Mouse (Mus musculus): ENCODE data around the gene Glg1.
"Not testable (repeated sequence)": the region's sequence is repeated elsewhere in the genome, so short reads cannot be mapped to it uniquely, and the experiment has no call there.

The Glg1 gene

GRCm38 (mm10) chr8:111250111-111250510 is 8.9 kb downstream of the Glg1 start:
- no peak for DNase-seq (ENCODE audit: low spot score in 2 of 2)

DNA sequence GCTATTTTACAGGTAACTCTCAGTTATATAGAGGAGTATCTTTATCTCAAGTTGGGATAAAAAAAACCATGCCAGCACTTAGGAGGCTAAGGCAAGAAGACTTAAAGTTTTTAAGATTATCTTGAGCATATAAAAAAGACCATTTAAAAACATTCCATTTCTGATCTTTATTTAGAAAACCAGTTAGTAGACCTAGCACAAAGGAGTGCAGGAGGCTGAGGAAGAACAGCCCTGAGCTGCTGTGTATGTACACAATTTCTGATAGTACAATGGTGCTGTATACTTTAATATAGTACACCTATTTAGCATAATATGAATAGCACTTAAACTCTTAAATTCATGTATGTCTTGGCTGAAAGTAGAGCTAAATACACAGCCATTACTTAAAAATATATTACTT is 10.9 kb downstream of the Glg1 start:
- DNase-seq (ENCODE audit: low spot score in 2 of 2) = no peak

GRCm38 (mm10) chr8:111246864-111247263 is 12.2 kb downstream of the Glg1 start:
- not testable (repeated sequence) for DNase-seq (ENCODE audit: low spot score in 2 of 2)

DNA sequence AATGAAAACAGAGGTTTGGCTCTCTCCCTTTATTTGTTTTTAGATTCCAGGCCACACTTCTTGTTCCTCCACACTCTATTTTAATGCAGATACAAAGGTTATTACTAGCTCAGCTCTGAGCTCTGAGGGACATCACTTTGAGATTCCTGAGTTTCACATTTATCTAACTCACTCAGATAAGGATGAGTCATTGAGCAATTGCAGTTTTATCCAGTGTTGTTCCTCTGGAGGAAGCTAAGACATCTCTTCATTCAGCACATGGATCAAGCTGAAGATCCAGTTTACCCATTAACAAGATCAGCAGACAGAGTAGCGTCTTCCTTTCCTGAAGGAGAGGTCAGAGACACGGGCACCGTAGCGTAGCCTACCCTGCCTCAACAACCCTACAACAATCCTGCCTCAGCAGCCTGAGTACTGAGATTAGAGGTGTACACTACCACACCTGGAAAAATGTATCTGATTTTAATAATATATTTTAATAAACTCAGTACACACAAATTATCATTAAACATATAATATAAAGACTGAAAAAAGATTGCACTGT is 12.7 kb downstream of the Glg1 start:
- no peak for DNase-seq (ENCODE audit: low spot score in 2 of 2)

- no peak for DNase-seq (ENCODE audit: low spot score in 2 of 2)
These were observed 21.7 kb downstream of the Glg1 start for GRCm38 (mm10) chr8:111237301-111237700.

DNA sequence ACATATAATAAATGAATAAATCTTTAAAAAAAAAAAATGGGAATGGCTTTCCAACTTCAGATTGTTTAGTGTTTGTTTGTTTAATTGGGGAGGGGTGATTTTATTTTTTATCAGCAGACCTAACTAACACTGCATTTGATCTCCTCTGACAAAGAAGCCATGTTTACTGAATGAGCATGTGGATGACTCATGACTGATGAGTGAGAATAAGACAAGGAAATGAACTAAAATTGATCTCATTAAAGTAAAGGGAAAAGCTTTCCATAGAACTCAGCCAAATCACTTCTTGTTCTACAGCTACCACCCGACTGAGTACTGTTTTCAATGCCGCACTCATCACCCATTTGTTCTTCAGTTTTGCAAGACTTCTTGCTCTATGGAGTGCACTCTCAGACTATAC is 25.3 kb downstream of the Glg1 start:
- no peak for DNase-seq (ENCODE audit: low spot score in 2 of 2)

DNA sequence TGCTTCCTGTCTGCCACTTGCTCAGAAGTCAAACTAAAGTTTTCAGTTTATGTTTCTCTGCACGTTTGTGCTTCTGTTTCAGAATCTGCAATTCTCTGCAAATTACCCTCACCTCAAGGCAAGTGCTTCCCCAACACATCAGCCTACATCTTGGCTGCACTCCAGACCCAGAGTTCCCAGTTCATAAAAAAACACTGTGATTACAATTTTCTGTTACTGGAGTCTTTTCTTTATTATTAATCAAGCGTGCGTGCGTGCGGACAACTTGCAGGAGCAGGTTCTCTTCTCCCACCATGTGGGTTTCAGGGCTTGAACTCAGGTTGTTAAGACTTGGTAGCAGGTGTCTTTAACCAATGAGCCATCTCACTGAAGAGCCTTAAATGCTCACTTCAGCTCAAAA is 34.9 kb downstream of the Glg1 start:
- no peak for DNase-seq (ENCODE audit: low spot score in 2 of 2)

DNA sequence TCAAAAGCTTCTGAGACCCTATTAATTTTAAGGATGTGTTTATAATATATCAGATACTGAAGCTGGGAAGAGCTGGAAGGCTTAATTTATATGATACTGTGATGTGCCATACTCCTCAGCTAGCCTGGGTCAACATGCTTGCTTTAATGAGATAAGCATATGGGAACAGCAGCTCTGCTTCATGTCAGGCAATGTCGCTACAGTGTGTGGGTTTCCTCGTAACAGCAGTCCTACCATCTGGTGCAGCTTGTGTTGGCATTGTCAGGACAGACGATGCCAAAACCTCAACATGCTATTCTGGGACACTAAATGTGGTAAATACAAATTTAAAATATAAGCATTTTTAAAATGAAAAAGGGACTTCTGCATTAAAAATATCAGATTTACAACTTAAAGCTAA is 40.9 kb downstream of the Glg1 start:
- DNase-seq (ENCODE audit: low spot score in 2 of 2) = no peak

DNA sequence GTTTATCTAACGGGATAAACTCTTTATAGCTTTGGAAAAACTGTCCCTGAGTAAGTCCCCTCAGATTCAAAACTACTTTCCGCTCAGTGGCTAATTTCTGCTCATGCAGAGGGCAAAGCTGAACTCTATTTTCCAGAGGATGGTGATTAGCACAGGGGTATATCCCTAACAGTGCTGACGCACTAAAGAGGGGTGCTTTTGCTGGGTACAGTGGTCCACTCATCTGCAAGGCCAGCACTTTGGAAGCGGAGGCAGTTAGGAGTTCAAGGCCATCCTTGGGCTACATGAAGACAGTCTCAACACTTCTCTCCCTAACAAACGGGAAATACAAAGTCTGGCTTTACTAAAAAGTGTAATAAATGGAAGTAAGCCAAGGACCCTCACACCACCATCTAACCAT is 45.6 kb downstream of the Glg1 start:
- no peak for DNase-seq (ENCODE audit: low spot score in 2 of 2)

DNA sequence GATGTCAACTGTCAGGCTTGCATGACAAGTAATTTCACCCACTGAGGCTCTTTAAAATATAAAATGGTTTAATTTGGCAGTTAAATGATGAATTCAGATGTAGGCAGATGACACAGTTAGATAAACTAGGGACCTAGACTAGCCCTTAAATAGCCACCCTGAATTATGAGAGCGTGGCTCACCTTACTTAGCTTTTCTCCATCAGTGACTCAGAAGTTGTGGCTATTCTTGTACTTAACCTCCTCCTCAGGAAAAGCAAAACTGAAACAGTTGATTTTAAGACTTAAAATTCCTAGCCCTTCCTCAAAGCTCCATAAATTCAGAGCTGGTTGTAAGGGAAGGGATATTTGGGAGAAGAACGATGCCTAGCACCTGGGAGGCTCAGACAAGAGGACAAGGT is 47.8 kb downstream of the Glg1 start:
- no peak for DNase-seq (ENCODE audit: low spot score in 2 of 2)

GRCm38 (mm10) chr8:111209874-111210273 is 49.1 kb downstream of the Glg1 start:
- DNase-seq (ENCODE audit: low spot score in 2 of 2) = no peak

GRCm38 (mm10) chr8:111206321-111206720 is 52.7 kb downstream of the Glg1 start:
- no peak for DNase-seq (ENCODE audit: low spot score in 2 of 2)

GRCm38 (mm10) chr8:111205033-111205432 is 54.0 kb downstream of the Glg1 start:
- DNase-seq (ENCODE audit: low spot score in 2 of 2) = no peak

DNA sequence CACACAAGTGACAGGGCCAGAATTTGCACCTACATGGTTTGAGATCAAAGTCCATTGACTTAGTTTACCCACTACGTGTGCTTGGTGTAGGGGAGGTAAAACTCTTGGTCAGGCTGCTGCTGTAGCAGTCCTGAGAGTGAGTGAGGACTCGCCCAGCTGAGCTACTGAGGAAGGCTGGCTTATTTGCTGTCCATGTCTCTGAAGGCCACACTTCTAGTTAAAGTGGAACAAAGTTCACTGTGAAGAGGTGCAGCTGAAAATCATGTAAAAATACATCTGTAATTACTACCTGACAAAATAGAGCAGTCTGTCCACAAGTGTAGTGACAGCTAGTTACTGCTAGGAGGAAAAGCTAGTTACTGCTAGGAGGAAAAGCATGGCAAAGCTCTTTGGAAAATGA is 55.7 kb downstream of the Glg1 start:
- DNase-seq (ENCODE audit: low spot score in 2 of 2) = no peak

- no peak for DNase-seq (ENCODE audit: low spot score in 2 of 2)
These were observed 61.0 kb downstream of the Glg1 start for GRCm38 (mm10) chr8:111197966-111198365.

DNA sequence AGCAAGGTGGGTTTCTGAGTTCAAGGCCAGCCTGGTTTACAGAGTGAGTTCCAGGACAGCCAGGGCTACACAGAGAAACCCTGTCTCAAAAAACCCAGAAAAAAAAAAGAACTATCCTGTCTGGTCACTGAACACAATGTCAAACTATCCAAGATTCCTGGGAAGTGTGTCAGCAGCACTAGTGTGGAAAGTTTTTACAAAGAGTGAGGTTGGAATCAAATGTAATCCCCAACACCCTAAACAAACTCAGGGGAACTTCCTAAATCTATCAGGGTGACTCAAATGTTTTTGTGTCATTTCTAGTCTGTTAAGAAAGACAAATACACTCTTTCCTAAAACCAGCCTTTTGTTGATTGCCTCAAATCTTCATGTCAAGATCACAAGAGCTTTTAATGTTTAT is 62.8 kb downstream of the Glg1 start:
- no peak for DNase-seq (ENCODE audit: low spot score in 2 of 2)

DNA sequence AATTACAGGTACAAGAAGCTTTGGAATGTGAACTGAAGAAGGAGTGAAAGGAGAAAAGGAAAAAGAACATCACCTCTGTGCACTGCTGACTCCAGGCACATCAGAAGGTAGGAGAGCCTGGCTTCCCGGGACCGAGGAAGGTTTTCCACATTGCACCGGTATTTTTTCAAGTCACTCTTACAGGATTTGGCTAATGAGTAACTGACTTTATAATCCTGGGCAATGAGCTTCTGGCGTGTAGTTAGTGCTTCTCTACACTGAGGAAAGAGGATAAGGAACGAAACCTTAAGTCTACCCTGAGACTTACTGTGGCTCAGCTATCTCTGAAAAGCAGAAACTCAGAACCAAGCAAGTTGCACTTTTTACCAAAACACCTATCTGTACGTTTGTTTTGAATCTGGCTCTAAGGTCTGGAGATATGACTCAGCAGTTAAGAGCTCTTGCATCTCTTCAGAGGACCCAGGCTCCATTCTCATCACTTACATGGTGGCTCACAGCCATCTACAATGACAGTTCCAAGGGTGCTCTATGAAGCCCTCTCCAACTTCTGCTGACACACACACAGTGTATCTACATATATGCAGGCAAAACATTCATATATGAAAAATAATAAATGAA is 70.3 kb downstream of the Glg1 start:
- DNase-seq (ENCODE audit: low spot score in 2 of 2) = no peak

DNA sequence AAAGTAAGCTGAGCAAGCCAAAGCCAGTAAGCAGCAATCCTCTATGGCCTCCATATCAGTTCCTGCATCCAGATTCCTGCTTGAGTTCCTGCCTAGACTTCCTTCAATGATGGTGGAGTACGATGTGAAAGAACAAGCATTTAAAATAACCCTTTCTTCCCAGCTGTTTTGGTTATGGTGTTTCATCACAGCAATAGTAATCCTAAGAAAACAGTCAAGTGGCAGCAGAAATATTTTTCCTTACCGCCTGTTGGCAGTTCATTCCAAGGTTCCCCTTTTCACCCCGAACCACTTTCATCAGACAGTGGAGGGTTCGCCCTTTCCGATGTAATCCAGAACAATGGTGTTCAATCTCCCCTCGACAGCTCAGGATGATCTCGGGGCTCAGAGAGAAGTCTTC is 71.5 kb downstream of the Glg1 start:
- DNase-seq (ENCODE audit: low spot score in 2 of 2) = no peak

DNA sequence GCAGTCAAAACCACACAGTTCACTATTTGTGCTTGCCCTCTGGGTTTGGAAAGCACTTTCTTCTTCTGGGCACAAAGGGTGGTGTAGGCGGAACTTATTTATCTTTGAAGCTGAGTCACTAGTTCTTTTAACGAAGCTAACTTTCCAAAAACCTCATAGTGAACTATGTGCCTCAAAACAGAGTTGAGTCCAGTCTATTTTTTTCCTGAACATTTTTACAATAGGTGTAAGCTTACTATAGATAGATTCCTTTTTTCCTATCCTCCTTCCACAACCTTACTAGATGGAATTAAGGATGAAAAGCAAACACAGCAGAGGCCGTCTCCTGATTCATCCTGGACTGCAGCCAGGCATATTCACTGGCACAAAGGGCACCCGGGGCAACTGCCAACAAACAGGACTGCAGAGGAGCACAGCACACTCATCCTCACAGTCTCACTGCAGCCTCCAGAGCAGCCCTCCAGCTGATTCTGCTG is 73.5 kb downstream of the Glg1 start:
- DNase-seq (ENCODE audit: low spot score in 2 of 2) = no peak

DNA sequence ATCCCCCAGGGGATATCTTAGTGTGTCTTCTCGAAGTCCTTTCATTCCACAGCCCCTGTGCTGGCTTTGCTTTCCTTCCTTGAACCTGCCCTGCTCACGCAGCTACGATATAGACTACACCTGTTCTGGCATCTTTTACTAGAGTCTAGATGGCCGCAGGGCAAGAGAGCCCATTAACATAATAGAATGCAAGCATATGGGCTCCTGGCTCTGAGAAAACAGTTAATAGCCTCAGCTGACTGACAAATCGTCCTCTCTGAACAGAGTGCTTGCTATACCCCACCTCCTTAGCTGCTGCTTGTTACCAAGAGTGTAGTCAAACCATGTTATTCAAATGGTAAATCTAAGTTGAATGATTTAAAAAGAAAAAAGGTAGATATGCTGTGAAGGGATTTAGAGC is 87.4 kb downstream of the Glg1 start:
- no peak for DNase-seq (ENCODE audit: low spot score in 2 of 2)

GRCm38 (mm10) chr8:111157617-111158016 is 101.4 kb downstream of the Glg1 start:
- DNase-seq (ENCODE audit: low spot score in 2 of 2) = peak; percentile 7 to 16

DNA sequence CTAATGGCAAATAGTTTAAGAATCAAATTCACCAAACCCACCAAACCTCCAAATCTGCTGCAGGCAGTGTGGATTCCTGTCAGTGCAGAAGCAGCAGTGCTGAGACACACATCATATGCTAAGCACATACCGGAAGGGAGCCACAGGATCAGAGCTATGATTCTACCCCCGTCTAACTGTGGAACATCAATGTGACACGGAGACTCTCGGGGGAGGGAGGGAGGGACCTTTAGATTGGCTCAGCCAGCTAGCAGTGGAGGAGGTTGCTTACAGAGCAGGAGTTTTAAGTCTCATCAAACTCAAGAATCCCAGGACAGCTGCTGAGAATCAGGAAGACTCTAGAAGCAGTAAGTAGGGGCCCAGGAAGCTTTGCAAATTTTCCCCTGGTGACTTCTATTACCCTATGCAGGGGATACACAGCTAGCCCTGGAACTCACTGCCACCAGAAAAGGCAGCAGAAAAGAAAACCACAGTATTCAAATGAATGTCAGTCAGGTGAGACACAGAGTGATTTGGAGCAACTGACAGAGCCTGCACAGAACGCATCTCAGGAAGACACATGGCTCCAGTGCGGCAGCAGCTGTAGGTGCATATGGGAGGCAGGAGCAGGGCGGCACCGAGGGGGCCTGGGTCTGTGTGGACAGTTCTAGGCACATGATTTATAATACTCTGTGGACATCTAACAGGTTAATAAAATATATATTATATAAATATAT is 103.1 kb downstream of the Glg1 start:
- no peak for DNase-seq (ENCODE audit: low spot score in 2 of 2)

- DNase-seq (ENCODE audit: low spot score in 2 of 2) = peak; percentile 92
These were observed 113.5 kb downstream of the Glg1 start for GRCm38 (mm10) chr8:111145460-111146012.

Measured in spleen, postnatal 36 days (tissue).